Mouse (Mus musculus): ENCODE data around the gene Zfp365. TPM values are rescaled to one million over a fixed set of nuclear protein-coding genes. Genes with fewer than 3 reads are reported as not detected.

Gene Zfp365
- polyA plus RNA-seq, 1 experiment from 2014 or later = 0.63 TPM

DNA sequence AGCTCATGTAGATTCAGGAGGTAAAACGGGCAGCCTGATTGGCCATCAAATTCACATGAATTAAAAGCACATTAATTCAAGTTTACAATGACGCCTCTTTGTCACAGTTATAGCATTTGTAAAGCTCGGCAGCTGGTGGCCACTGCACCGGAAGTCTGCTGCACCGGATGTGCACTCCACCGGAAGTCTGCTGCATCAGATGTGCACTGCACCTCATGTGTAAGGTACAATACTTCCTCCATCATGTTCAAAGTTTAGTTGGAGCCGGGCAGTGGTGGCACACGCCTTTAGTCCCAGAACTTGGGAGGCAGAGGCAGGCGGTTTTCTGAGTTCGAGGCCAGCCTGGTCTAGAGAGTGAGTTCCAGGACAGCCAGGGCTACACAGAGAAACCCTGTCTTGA is 70.9 kb downstream of the Zfp365 start:
- Histone ChIP-seq H3K4me1 (replicated peaks) (no peaks in the 10 kb centered on the region), H3K36me3 (no peaks in the 10 kb centered on the region), H3K9me3 (replicated peaks) (no peaks in the 10 kb centered on the region), H3K4me2 (no peak overlapping the region), H3K27ac (ENCODE audit: poor library complexity, severe bottlenecking) (no peak overlapping the region), H3K27me3 (replicated peaks) (no peaks in the 10 kb centered on the region), H3K9ac (no peak overlapping the region), H3K4me3 (no peak overlapping the region)
- 81% methylated on average over 10 of the region's 10 CpGs for WGBS
- ATAC-seq (ENCODE audit: insufficient number of reproducible peaks, low FRiP score) = no peak

DNA sequence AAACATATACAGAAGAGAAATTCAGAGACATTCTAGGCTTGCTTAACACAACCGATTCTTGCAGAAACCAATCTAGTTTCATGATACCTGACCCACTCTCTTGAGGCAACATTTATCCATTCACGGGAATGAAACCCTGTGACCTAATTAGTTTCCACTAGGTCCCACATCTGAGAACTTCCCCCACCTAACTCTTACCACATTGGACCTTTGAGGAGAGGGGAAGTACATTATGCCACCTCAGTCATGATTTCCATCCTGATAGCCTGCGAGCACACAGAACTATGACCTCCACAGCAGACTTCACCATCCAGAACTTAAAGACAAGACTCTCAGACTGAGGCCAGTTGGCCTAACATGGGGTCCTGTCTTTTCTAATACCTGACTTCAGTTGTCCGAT is 71.7 kb downstream of the Zfp365 start:
- ATAC-seq (ENCODE audit: insufficient number of reproducible peaks, low FRiP score) = no peak
- no peak overlapping the region for H3K9ac ChIP-seq
- H3K4me1 ChIP-seq (replicated peaks) = no peaks in the 10 kb centered on the region
- H3K36me3 ChIP-seq = no peaks in the 10 kb centered on the region
- no peaks in the 10 kb centered on the region for H3K9me3 ChIP-seq (replicated peaks)
- no peak overlapping the region for H3K4me2 ChIP-seq
- no peak overlapping the region for H3K4me3 ChIP-seq
- 78% methylated on average over 4 of the region's 4 CpGs for WGBS
- H3K27me3 ChIP-seq (replicated peaks) = no peaks in the 10 kb centered on the region
- no peak overlapping the region for H3K27ac ChIP-seq (ENCODE audit: poor library complexity, severe bottlenecking)

DNA sequence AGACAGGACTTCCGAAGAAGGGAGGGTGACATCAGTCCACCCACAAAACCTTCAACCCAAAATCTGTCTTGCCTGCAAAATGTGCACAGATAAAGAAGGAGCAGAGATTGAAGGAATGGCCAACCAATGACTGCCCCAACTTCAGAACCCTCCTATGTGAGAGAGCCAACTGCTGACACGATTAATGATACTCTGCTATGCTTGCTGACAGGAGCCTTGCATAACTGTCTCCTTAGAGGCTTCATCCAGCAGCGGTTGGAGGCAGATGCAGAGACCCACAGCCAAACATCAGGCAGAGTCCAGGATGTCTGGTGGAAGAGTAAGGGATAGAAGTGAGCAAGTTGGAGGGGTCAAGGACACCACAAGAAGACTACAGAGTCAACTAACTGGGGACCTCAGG is 73.3 kb downstream of the Zfp365 start:
- H3K4me1 ChIP-seq (replicated peaks) = no peaks in the 10 kb centered on the region
- 67% methylated on average over 3 of the region's 3 CpGs for WGBS
- no peak for ATAC-seq (ENCODE audit: insufficient number of reproducible peaks, low FRiP score)

DNA sequence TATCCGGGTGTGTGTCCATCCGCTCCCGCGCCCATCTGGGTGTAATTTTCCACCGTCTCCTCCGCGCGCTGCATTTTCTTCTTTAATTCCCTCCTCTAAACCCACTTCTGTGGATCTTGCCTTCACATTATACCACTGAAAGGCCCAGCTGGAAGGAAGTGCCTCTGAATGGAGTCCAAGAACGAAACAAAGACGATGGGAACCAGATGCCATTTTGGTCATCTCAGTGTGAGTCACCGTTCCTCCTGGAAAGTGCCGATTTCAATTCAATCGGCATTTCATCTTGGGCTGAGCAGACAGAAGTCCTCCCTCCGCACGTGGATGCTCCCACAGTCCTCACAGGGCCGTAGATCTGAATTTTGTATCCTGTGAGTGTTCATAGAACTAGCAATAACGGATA is 76.0 kb downstream of the Zfp365 start:
- no peaks in the 10 kb centered on the region for H3K27me3 ChIP-seq (replicated peaks)
- no peak overlapping the region for H3K9ac ChIP-seq
- WGBS = 80% methylated on average over 17 of the region's 17 CpGs

More for the DNA sequence above, 73.3 kb downstream of the Zfp365 start:
- H3K9me3 ChIP-seq (replicated peaks) = no peaks in the 10 kb centered on the region
- H3K27ac ChIP-seq (ENCODE audit: poor library complexity, severe bottlenecking) = no peak overlapping the region
- H3K4me2 ChIP-seq = no peak overlapping the region
- H3K4me3 ChIP-seq = no peak overlapping the region
- no peaks in the 10 kb centered on the region for H3K36me3 ChIP-seq
- no peaks in the 10 kb centered on the region for H3K27me3 ChIP-seq (replicated peaks)
- H3K9ac ChIP-seq = no peak overlapping the region

More for the DNA sequence above, 76.0 kb downstream of the Zfp365 start:
- Histone ChIP-seq H3K9me3 (replicated peaks) (no peaks in the 10 kb centered on the region), H3K36me3 (no peaks in the 10 kb centered on the region), H3K4me2 (no peak overlapping the region), H3K4me1 (replicated peaks) (no peaks in the 10 kb centered on the region), H3K27ac (ENCODE audit: poor library complexity, severe bottlenecking) (no peak overlapping the region), H3K4me3 (no peak overlapping the region)
- ATAC-seq (ENCODE audit: insufficient number of reproducible peaks, low FRiP score) = no peak

Other genes starting within 250 kb of the Zfp365 start
- 7.4 and 7.9 TPM in 2 replicates for gene Rtkn2, start 66.9 kb upstream of the Zfp365 start, polyA plus RNA-seq (2016; fragmentation: Nextera tagmentation; extraction: Ambion mirVana)

All from heart, embryonic 12.5 days (tissue).